Mouse (Mus musculus) frontal cortex, adult 2 months (tissue): ENCODE results near the gene Scnn1b. TPM values are rescaled to one million over a fixed set of nuclear protein-coding genes. Genes with fewer than 3 reads are reported as not detected.

Experiments
- DNase-seq, 2 experiments: peaks; one replicate each; pipeline ENCODE4 v3.0.0; 2022; ENCODE audit warnings: low spot score in 1 of 2; ENCODE audit errors: extremely low spot score in 1 of 2
- polyA plus RNA-seq: library from polyadenylated mRNA; depleted of rRNA; stranded (reverse); fragments of >200 nt; gene quantifications from 2 replicates; pipeline ENCODE4 v1.2.3, GENCODE M21; 2012

The Scnn1b gene
- polyA plus RNA-seq, 1 experiment, result 0.22 TPM

- no peak for DNase-seq
Measured at GRCm38 (mm10) chr7:121906879-121907278, 42.0 kb downstream of the Scnn1b start.

- DNase-seq, result no peak
Measured at GRCm38 (mm10) chr7:121912250-121912649, 47.4 kb downstream of the Scnn1b start.

GRCm38 (mm10) chr7:121913944-121914343, 49.1 kb downstream of the Scnn1b start:
- DNase-seq, result no peak

GRCm38 (mm10) chr7:121924361-121924760, 59.5 kb downstream of the Scnn1b start:
- no peak for DNase-seq

GRCm38 (mm10) chr7:121927882-121928281, 63.0 kb downstream of the Scnn1b start:
- DNase-seq, result no peak

- no peak for DNase-seq
Measured at GRCm38 (mm10) chr7:121931246-121931645, 66.4 kb downstream of the Scnn1b start.

GRCm38 (mm10) chr7:121933675-121934074, 68.8 kb downstream of the Scnn1b start:
- no peak for DNase-seq

- DNase-seq, result no peak
Measured at GRCm38 (mm10) chr7:121934346-121934745, 69.5 kb downstream of the Scnn1b start.

- no peak for DNase-seq
Measured at GRCm38 (mm10) chr7:121935906-121936794, 71.3 kb downstream of the Scnn1b start.

- peak in 1 of 2 experiments; percentile 20 for DNase-seq
Measured at GRCm38 (mm10) chr7:121936861-121937630, 72.2 kb downstream of the Scnn1b start.

GRCm38 (mm10) chr7:121938124-121938891, 73.5 kb downstream of the Scnn1b start:
- DNase-seq, result no peak

GRCm38 (mm10) chr7:121939244-121939643, 74.4 kb downstream of the Scnn1b start:
- no peak for DNase-seq

- peak; percentile 61 to 85 for DNase-seq
Measured at GRCm38 (mm10) chr7:121939729-121940128, 74.9 kb downstream of the Scnn1b start.

GRCm38 (mm10) chr7:121941016-121941415, 76.2 kb downstream of the Scnn1b start:
- no peak for DNase-seq

GRCm38 (mm10) chr7:121941640-121942039, 76.8 kb downstream of the Scnn1b start:
- no peak for DNase-seq

- DNase-seq, result no peak
Measured at GRCm38 (mm10) chr7:121942371-121942770, 77.5 kb downstream of the Scnn1b start.

GRCm38 (mm10) chr7:121946196-121946595, 81.4 kb downstream of the Scnn1b start:
- DNase-seq, result no peak

GRCm38 (mm10) chr7:121947513-121947912, 82.7 kb downstream of the Scnn1b start:
- no peak for DNase-seq

GRCm38 (mm10) chr7:121954891-121955669, 90.2 kb downstream of the Scnn1b start:
- no peak for DNase-seq

- DNase-seq, result no peak
Measured at GRCm38 (mm10) chr7:121955802-121956201, 91.0 kb downstream of the Scnn1b start.
